Mouse (Mus musculus): Measurements from ENCODE around the gene Krtcap2. TPM values are rescaled to one million over a fixed set of nuclear protein-coding genes. Genes with fewer than 3 reads are reported as not detected.
"Not testable (repeated sequence)": the region's sequence is repeated elsewhere in the genome, so short reads cannot be mapped to it uniquely, and the experiment has no call there.

The Krtcap2 gene
- polyA plus RNA-seq, 1 experiment from 2014 or later, result 282 TPM

GRCm38 (mm10) chr3:89210731-89211130 lies 35.0 kb upstream of the Krtcap2 start:
- no peak for ATAC-seq (ENCODE audit: borderline replicate concordance, extremely low read depth, low FRiP score, low TSS enrichment)
- Histone ChIP-seq H3K27ac (no peak overlapping the region), H3K9me3 (no peaks in the 10 kb centered on the region), H3K36me3 (peaks cover 44% of the 10 kb centered on the region), H3K4me3 (no peak overlapping the region), H3K27me3 (no peaks in the 10 kb centered on the region), H3K4me2 (no peak overlapping the region), H3K4me1 (peaks cover 26% of the 10 kb centered on the region), H3K9ac (no peak overlapping the region)
- WGBS, result 56% methylated on average over 7 of the region's 7 CpGs

GRCm38 (mm10) chr3:89213803-89214530 lies 31.8 kb upstream of the Krtcap2 start:
- Histone ChIP-seq H3K9ac (peak overlapping the region; percentile 71), H3K4me3 (peak overlapping the region; percentile 72), H3K9me3 (no peaks in the 10 kb centered on the region), H3K36me3 (peaks cover 13% of the 10 kb centered on the region), H3K4me1 (peaks cover 46% of the 10 kb centered on the region), H3K4me2 (peak overlapping the region; percentile 89), H3K27ac (peak overlapping the region; percentile 99), H3K27me3 (no peaks in the 10 kb centered on the region)
- under 1% methylated on average over 69 of the region's 69 CpGs for WGBS
- peak; percentile 92 for ATAC-seq (ENCODE audit: borderline replicate concordance, extremely low read depth, low FRiP score, low TSS enrichment)

- Histone ChIP-seq H3K9ac (peak within 1 kb of the TSS; percentile 71), H3K4me1 (peaks cover 55% of the 10 kb centered on the region)
Measured at GRCm38 (mm10) chr3:89214681-89215411, 30.9 kb upstream of the Krtcap2 start, which contains the start of gene Thbs3. TSS of gene Thbs3 (plus strand) at chr3:89215180.

GRCm38 (mm10) chr3:89215853-89216252 lies 29.9 kb upstream of the Krtcap2 start:
- H3K4me3 ChIP-seq, result peak overlapping the region; percentile 72
- H3K9me3 ChIP-seq, result no peaks in the 10 kb centered on the region
- peak overlapping the region; percentile 89 for H3K4me2 ChIP-seq
- no peak overlapping the region for H3K9ac ChIP-seq
- peak; percentile 13; the same call in 1 of the 2 replicates for ATAC-seq (ENCODE audit: borderline replicate concordance, extremely low read depth, low FRiP score, low TSS enrichment)
- no peaks in the 10 kb centered on the region for H3K27me3 ChIP-seq
- under 1% methylated on average over 6 of the region's 6 CpGs for WGBS
- peak overlapping the region; percentile 99 for H3K27ac ChIP-seq
- peaks cover 60% of the 10 kb centered on the region for H3K4me1 ChIP-seq
- H3K36me3 ChIP-seq, result no peaks in the 10 kb centered on the region

More at GRCm38 (mm10) chr3:89214681-89215411, 30.9 kb upstream of the Krtcap2 start, which contains the start of gene Thbs3:
- peak within 1 kb of the TSS; percentile 99 for H3K27ac ChIP-seq
- H3K27me3 ChIP-seq, result no peaks in the 10 kb centered on the region
- H3K36me3 ChIP-seq, result 0 out of 2 replicates have a peak, but pooled peaks cover 4% of the 10 kb centered on the region
- no peaks in the 10 kb centered on the region for H3K9me3 ChIP-seq
- ATAC-seq (ENCODE audit: borderline replicate concordance, extremely low read depth, low FRiP score, low TSS enrichment), result no peak
- peak within 1 kb of the TSS; percentile 89 for H3K4me2 ChIP-seq
- WGBS, result 0% methylated on average over 16 of the region's 19 CpGs
- peak within 1 kb of the TSS; percentile 72 for H3K4me3 ChIP-seq

- not testable (repeated sequence) for H3K36me3 ChIP-seq; ATAC-seq (ENCODE audit: borderline replicate concordance, extremely low read depth, low FRiP score, low TSS enrichment); H3K27me3 ChIP-seq; H3K27ac ChIP-seq; H3K4me3 ChIP-seq; H3K9me3 ChIP-seq; H3K9ac ChIP-seq
- 74% methylated on average over 7 of the region's 7 CpGs for WGBS
- Histone ChIP-seq H3K4me1 (peaks cover 60% of the 10 kb centered on the region), H3K4me2 (peak overlapping the region; percentile 89; the same call in 1 of the 2 replicates)
Measured at GRCm38 (mm10) chr3:89216407-89216806, 29.4 kb upstream of the Krtcap2 start.

- Histone ChIP-seq H3K4me3 (no peak overlapping the region), H3K27me3 (no peaks in the 10 kb centered on the region), H3K4me2 (peak overlapping the region; percentile 36), H3K9ac (no peak overlapping the region), H3K36me3 (no peaks in the 10 kb centered on the region), H3K27ac (peak overlapping the region; percentile 89), H3K9me3 (no peaks in the 10 kb centered on the region), H3K4me1 (peaks cover 49% of the 10 kb centered on the region)
- 57% methylated on average over 1 of the region's 1 CpGs for WGBS
- ATAC-seq (ENCODE audit: borderline replicate concordance, extremely low read depth, low FRiP score, low TSS enrichment), result 0 out of 2 replicates have a peak, but pooled peaks have one; percentile 7
Measured at GRCm38 (mm10) chr3:89218271-89218670, 27.5 kb upstream of the Krtcap2 start.

GRCm38 (mm10) chr3:89219546-89219945 lies 26.2 kb upstream of the Krtcap2 start:
- peak overlapping the region; percentile 36; the same call in 1 of the 2 replicates for H3K4me2 ChIP-seq
- H3K27ac ChIP-seq, result peak overlapping the region; percentile 89
- no peaks in the 10 kb centered on the region for H3K9me3 ChIP-seq
- no peak overlapping the region for H3K4me3 ChIP-seq
- no peaks in the 10 kb centered on the region for H3K27me3 ChIP-seq
- H3K4me1 ChIP-seq, result peaks cover 46% of the 10 kb centered on the region
- ATAC-seq (ENCODE audit: borderline replicate concordance, extremely low read depth, low FRiP score, low TSS enrichment), result no peak
- 11% methylated on average over 8 of the region's 8 CpGs for WGBS
- no peak overlapping the region for H3K9ac ChIP-seq
- H3K36me3 ChIP-seq, result no peaks in the 10 kb centered on the region

GRCm38 (mm10) chr3:89221167-89221566 lies 24.6 kb upstream of the Krtcap2 start:
- ATAC-seq (ENCODE audit: borderline replicate concordance, extremely low read depth, low FRiP score, low TSS enrichment), result no peak
- H3K27me3 ChIP-seq, result no peaks in the 10 kb centered on the region
- no peaks in the 10 kb centered on the region for H3K36me3 ChIP-seq
- no peak overlapping the region for H3K4me2 ChIP-seq
- 72% methylated on average over 5 of the region's 5 CpGs for WGBS
- H3K27ac ChIP-seq, result no peak overlapping the region
- peaks cover 36% of the 10 kb centered on the region for H3K4me1 ChIP-seq
- H3K9ac ChIP-seq, result no peak overlapping the region
- no peaks in the 10 kb centered on the region for H3K9me3 ChIP-seq
- H3K4me3 ChIP-seq, result no peak overlapping the region

GRCm38 (mm10) chr3:89224796-89225195 lies 21.0 kb upstream of the Krtcap2 start:
- Histone ChIP-seq H3K4me1 (peaks cover 28% of the 10 kb centered on the region), H3K9ac (no peak overlapping the region), H3K4me2 (peak overlapping the region; percentile 83), H3K36me3 (no peaks in the 10 kb centered on the region), H3K9me3 (no peaks in the 10 kb centered on the region), H3K27me3 (peaks cover 10% of the 10 kb centered on the region; the same call in 1 of the 2 replicates), H3K4me3 (peak overlapping the region; percentile 46; the same call in 1 of the 2 replicates), H3K27ac (no peak overlapping the region)
- ATAC-seq (ENCODE audit: borderline replicate concordance, extremely low read depth, low FRiP score, low TSS enrichment), result no peak
- WGBS, result 69% methylated on average over 11 of the region's 11 CpGs

GRCm38 (mm10) chr3:89225321-89225815 lies 20.4 kb upstream of the Krtcap2 start:
- peak overlapping the region; percentile 91 for H3K27ac ChIP-seq
- peaks cover 25% of the 10 kb centered on the region for H3K4me1 ChIP-seq
- H3K36me3 ChIP-seq, result no peaks in the 10 kb centered on the region
- ATAC-seq (ENCODE audit: borderline replicate concordance, extremely low read depth, low FRiP score, low TSS enrichment), result no peak
- H3K27me3 ChIP-seq, result peaks cover 10% of the 10 kb centered on the region; the same call in 1 of the 2 replicates
- H3K9me3 ChIP-seq, result no peaks in the 10 kb centered on the region
- peak overlapping the region; percentile 83 for H3K4me2 ChIP-seq
- H3K4me3 ChIP-seq, result peak overlapping the region; percentile 46
- WGBS, result 53% methylated on average over 12 of the region's 12 CpGs
- H3K9ac ChIP-seq, result no peak overlapping the region

GRCm38 (mm10) chr3:89225918-89226317 lies 19.8 kb upstream of the Krtcap2 start:
- peaks cover 28% of the 10 kb centered on the region for H3K4me1 ChIP-seq
- peak overlapping the region; percentile 83 for H3K4me2 ChIP-seq
- peaks cover 12% of the 10 kb centered on the region; the same call in 1 of the 2 replicates for H3K27me3 ChIP-seq
- no peaks in the 10 kb centered on the region for H3K9me3 ChIP-seq
- peak overlapping the region; percentile 46 for H3K4me3 ChIP-seq
- no peaks in the 10 kb centered on the region for H3K36me3 ChIP-seq
- ATAC-seq (ENCODE audit: borderline replicate concordance, extremely low read depth, low FRiP score, low TSS enrichment), result no peak
- 43% methylated on average over 4 of the region's 4 CpGs for WGBS
- H3K27ac ChIP-seq, result peak overlapping the region; percentile 91
- peak overlapping the region; percentile 46; the same call in 1 of the 2 replicates for H3K9ac ChIP-seq

All from lung, embryonic 15.5 days (tissue).